Mouse (Mus musculus): ENCODE results near the gene Nr1d1.

Nr1d1 gene

DNA sequence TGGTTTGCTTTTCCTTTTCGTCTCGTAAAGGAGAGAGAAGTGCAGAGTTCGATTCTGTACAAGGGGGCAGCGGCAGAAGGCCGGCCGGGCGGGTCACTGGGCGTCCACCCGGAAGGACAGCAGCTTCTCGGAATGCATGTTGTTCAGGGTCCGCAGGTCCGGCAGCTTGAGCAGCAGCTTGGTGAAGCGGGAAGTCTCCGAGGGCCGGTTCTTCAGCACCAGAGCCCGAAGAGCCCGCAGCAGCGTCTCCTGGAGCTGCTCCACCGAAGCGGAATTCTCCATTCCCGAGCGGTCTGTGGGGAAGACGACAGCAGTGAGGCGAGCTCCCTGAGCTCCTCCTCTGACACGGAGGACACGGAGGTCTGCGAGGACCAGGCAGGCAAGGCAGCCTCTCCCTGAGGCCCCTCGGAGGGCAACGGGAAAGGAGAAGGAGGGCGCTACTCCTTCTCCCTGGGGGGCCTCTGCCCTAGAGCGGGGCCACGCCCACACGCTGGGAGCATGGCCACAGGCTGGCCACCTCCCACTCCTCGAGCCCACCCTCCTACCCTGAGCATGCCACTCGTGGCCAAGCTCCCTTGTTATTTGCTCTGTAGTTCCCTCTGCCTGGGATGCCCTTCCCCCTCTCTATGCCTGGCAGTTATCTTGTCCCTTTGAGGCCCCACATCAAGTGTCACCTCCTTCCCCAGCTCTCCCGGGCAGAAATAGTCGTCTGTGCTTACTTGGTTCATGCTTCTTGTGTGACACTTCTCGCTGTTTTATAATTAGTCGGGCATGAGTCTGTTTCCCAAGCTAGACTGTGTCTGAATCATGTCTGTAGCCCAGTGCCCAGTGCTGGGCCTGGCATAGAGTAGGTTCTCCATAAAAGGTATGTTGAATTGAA, 6.8 kb downstream of the Nr1d1 start:
- no peak for TF ChIP-seq GATA4 (IDR thresholded peaks at IDR 0.05; ENCODE audit: insufficient replicate concordance, low read length)

DNA sequence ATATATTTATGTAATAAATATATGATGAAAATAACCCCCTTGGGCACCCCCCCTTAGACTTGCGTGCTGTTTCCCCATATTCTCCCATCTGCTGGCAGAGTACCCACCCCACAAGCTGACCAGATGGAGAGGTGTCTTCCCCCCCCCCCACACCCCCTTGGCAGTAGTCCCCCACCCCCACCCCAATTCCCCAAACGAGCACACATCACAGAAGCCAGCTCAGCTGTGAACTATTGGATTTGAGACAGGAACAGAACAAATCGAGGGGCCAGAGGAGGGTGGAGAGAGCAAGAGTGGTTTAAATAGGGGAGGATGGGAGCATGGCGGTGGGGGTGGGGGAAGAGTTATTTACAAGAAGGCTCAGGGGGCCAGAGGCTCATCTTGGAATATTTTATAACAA, 7.4 kb downstream of the Nr1d1 start:
- TF ChIP-seq GATA4 (IDR thresholded peaks at IDR 0.05; ENCODE audit: insufficient replicate concordance, low read length) = no peak

DNA sequence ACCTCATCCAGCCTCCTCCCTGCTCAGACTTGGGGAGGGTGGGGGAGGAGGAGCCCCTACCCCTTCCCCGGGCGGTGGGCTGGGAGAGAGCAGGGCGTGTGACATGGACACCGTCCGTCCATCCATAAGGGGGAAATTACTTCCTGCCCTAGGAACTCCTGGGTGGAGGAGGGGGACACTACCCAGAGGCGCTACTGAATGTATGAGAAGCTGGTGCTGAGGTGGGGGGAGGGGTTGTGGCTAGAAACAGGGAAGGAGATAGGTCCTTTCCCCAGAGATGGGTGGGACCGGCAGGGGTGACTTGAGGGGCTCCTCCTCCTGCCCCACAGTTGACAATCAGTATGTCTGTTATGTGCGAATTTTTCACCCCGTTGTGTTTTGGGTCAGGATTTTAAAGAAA, 7.9 kb downstream of the Nr1d1 start:
- no peak for TF ChIP-seq GATA4 (IDR thresholded peaks at IDR 0.05; ENCODE audit: insufficient replicate concordance, low read length)

DNA sequence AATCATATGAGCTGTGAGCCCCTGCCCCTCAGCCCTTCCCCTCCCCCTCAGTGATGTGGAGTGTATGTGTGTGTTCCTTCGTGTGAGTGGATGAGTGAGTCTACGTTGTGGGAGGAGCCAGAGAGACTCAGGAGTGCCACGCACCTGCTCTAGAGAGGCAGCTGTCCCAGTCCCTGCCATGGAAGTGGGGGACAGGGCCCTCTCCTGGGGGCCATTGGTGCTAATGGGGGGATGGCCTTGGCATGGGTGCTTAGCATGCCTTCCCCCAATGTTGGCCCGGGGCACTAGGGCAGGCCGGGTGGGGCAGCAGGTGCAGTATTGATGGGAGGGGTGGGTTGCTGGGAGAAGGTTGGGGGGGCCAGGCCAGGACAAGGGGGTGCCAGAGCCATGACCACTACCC, 8.3 kb downstream of the Nr1d1 start:
- TF ChIP-seq GATA4 (IDR thresholded peaks at IDR 0.05; ENCODE audit: insufficient replicate concordance, low read length) = no peak

DNA sequence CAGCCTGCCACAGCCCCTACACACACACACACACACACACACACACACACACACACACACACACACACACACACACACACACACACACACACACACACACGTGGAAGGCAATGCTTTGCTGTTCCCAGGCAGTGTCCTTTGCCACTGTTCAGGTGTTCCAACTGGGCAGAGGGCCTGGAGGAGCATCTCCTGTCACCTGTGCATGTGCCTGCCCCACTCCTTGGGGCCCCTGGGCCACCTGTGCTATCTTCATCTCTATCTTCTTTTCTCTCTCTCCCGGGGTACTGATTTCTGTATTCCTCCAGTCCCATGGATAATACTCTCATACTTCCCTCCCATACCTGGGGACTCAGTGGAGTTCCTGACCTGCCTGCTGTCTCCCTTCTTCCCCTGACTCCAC, 8.8 kb downstream of the Nr1d1 start:
- no peak for TF ChIP-seq GATA4 (IDR thresholded peaks at IDR 0.05; ENCODE audit: insufficient replicate concordance, low read length)

DNA sequence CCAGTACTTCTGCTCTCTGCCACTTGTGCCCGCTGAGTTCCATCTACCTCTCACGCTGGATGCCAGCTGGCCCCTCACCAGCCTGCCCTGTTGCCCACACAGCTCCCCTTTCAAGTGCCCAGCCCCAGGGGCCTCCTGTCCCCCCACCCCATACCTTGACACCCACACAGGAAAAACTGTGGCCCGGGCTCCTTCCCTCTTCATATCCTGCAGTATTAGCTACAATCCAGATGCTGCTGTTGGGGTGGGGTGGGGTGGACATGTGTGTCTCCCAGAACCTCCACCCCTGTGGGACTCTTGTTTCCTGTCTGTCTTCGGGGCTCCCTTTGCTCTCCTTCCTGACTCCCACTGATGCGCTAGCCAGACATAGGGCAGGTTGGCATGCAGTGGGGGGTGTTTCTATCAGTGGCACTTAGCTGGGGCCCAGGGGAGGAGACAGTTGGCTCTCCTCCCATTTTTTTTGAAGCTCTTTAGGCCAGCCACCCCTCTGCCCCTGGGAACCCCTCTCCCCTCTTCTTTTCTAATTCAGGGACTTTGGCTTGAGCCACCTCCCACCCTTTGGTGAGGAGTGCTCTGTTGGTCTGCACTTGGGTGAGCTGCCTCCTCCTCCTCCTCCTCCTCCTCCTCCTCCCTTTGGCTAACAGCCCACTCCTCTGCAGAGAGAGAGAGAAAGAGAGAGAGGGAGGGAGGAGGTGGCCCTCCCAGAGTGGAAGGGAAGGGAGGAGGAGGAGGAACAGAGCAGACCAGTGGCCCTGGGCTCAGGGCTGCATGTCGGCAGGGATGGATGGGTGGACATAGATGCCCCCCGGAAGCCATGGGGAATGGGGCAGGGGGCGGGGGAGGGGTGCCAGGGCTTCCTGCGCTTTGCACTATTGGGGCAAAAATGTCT, 9.5 kb downstream of the Nr1d1 start:
- TF ChIP-seq GATA4 (IDR thresholded peaks at IDR 0.05; ENCODE audit: insufficient replicate concordance, low read length) = no peak

DNA sequence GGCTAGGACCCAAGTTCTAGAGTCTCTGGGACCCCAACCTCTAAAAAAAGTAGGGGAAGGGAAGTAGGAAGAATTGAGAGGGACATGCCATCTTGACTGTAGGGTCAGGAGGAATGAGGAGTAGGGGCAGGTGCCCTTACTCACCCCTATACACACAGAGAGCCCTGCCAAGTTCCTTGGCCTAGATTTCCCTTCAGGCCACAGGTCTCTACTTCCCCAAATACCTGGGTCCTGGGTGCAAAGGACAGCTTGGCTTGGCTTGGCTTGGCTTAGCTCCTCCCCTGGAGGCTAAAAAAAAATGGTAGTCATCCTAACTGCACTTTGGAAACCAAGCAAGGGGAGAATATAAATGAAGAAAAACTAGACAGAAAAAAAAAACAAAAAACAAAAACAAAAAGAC, 10.4 kb downstream of the Nr1d1 start:
- TF ChIP-seq GATA4 (IDR thresholded peaks at IDR 0.05; ENCODE audit: insufficient replicate concordance, low read length) = no peak

DNA sequence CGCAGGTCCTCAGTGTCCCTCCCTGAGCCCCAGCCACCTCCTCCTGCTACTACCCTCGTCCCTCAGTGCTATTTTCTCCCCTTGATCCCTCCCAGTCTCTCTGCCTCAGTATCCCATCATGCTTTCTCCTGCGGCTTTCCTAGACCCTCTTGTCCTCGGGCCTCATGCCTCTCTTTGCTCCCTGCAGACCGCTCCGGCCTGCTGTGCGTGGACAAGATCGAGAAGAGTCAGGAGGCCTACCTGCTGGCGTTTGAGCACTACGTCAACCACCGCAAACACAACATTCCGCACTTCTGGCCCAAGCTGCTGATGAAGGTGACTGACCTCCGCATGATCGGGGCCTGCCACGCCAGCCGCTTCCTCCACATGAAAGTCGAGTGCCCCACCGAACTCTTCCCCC, 11.0 kb downstream of the Nr1d1 start:
- no peak for TF ChIP-seq GATA4 (IDR thresholded peaks at IDR 0.05; ENCODE audit: insufficient replicate concordance, low read length)

DNA sequence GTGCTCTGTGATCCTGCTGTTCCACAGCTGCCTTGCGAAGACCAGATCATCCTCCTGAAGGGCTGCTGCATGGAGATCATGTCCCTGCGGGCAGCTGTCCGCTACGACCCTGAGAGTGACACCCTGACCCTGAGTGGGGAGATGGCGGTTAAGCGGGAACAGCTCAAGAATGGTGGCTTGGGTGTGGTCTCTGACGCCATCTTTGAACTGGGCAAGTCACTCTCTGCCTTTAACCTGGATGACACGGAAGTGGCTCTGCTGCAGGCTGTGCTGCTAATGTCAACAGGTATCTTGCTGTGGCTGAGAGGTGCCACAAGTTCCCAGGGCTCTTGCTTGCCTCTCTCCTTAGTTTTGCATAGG, 11.7 kb downstream of the Nr1d1 start:
- TF ChIP-seq GATA4 (IDR thresholded peaks at IDR 0.05; ENCODE audit: insufficient replicate concordance, low read length) = no peak

DNA sequence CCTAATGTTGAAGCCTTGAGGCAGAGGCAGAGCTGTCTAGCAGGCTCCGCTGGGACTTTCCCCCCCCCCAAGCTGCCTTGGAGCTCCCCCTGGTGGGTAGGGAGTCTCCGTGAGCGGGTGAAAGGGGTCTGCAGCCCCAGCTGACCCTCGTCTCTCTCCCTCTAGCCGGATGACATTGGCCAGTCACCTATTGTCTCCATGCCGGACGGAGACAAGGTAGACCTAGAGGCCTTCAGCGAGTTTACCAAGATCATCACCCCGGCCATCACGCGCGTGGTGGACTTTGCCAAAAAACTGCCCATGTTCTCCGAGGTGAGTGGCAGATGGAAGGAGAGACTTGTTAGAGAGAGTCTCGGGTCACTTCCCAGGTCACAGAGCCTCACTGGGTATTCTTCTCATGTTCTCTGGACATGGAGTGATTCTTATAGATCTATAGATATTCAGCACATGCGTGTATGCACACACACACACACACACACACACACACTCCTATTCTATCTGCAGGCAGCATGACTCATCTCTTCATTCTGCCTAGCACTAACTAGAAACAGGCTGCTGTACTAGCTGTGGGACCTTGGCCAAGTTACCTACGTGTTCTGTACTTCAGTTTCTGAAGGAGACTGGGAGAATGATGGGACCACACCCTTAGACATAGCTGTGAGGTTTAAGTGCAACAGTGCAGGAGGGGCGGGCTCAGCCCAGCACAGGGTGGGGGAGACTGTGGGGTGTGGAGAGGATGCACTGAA, 12.2 kb downstream of the Nr1d1 start:
- TF ChIP-seq GATA4 (IDR thresholded peaks at IDR 0.05; ENCODE audit: insufficient replicate concordance, low read length) = no peak

DNA sequence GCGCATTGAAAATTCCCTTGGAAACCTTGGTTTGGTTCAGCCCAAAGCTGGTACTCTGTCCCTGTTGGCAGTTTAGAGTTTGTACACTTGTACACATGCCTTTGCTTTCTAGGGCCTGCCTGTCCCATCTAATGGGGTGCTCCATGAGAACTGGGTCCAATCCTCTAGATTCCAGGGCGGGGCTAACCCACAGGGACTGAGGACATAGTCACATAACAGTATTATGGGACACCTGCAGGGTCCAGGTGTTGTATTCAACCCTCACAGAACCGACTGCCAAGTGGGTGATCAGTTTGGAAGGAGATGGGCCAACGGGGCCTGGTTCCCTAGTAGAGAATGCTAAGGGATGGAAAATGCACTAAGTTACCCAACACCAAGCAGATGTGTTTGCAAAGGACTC, 13.2 kb downstream of the Nr1d1 start:
- no peak for TF ChIP-seq GATA4 (IDR thresholded peaks at IDR 0.05; ENCODE audit: insufficient replicate concordance, low read length)

DNA sequence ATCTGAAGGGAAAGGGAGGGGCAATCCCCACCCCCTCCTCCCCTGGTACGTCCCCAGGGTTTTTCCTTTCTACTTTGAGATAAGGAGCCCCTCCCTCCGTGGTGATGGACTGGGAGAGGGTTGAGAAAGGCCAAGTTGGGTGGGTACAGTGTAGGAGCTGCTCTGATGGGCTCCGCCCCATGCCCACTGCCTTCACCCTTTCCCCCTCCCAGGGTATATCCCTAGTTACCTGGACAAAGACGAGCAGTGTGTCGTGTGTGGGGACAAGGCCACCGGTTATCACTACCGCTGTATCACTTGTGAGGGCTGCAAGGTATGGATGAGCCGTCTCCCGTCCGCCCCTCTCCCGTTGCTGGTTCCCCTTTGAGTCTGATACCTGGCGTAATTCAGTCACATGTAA, 18.4 kb downstream of the Nr1d1 start:
- no peak for TF ChIP-seq GATA4 (IDR thresholded peaks at IDR 0.05; ENCODE audit: insufficient replicate concordance, low read length)

DNA sequence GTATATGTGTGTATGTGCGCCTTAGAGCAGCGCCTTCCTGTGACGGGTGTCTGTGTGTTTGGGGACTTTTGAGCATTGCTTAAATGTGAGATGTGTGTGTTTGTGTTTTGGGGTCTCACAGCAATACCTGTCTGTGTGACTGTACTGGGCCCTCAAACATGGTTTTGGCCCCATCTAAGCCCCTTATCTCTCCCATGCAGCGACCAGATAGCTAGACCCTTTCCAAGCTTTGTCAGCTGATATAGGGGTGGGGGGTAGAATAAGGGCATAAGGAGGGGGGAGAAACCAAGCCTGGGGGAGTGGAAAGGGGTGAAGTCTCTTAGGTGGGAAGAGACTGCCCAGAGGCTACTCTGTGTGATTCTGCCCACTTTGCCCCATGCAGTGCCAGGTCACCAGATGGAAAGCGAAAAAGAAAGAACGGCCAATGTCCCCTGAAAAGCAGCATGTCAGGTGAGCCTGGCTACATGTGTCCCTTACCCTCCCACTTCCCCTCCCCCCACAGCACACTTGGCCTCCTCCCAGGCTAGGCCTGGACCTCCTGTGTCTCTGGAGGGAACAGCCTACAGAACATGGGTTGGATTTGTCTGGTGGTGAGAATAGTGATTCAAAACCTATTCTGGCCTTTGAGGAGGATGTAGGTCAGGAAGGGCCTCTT, 19.3 kb downstream of the Nr1d1 start:
- TF ChIP-seq GATA4 (IDR thresholded peaks at IDR 0.05; ENCODE audit: insufficient replicate concordance, low read length) = no peak

DNA sequence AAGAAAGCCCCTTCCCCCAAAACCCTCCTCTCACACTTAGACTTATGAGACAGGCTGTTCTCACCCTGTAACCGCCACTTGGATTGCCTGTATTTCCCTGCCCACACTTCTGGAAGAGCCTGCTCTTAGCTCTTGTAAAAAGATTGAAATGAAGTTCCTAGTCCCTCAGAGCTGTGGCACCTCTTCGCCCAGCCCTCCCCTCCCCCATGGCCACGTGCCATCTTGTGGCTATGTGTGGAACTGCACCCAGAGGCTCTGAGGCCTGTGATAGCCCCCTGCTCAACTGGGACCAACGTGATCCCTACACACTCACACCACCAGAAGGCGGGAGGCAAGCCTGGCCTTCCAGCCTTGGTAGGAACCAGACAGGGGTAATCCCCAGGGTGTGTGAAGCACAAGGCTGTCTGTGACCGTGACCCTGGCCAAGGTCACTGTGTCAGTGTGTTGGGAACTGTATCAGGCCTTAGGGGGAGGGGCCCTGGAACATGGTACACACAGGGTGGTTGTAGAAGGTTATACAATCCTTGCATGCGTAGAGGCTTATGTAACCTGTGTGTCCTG, 20.4 kb downstream of the Nr1d1 start:
- TF ChIP-seq GATA4 (IDR thresholded peaks at IDR 0.05; ENCODE audit: insufficient replicate concordance, low read length) = no peak

DNA sequence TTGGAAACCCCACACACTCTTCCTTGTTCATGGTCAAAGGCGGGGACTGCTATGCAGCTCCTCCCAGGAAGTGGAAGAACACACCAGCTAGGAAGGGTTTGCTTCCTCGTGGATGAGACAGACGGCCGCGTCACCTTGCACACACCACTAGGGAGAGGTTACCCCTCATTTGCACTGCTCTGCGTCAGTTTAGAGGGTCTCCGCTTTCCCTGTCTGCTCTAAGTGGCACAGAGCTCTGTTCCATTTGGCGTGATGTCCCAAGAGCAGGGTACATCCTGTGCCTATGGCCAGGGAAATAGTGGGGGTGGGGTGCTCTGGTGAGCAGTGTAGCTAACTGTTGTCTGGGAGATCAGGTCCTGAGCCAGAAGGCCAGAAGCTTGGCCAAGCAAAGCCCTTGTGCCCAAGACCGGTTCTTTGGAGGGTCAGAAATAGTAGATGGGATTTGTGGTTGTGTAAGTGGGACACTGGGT, 20.9 kb downstream of the Nr1d1 start:
- TF ChIP-seq GATA4 (IDR thresholded peaks at IDR 0.05; ENCODE audit: insufficient replicate concordance, low read length) = no peak
